Mouse (Mus musculus) right cerebral cortex, adult 18-20 months (tissue): Measurements from ENCODE around the gene Gpc6.

ENCODE experiments used
- DNase-seq: peaks from one replicate; pipeline ENCODE4 v3.0.0; 2022; ENCODE audit warnings: mixed read lengths

Gene Gpc6

GRCm38 (mm10) chr14:117487161-117487754, 562.1 kb downstream of the Gpc6 start:
- no peak for DNase-seq

- DNase-seq = no peak
These were observed 565.4 kb downstream of the Gpc6 start for GRCm38 (mm10) chr14:117490469-117490868.

- DNase-seq = no peak
These were observed 570.0 kb downstream of the Gpc6 start for GRCm38 (mm10) chr14:117495118-117495517.

GRCm38 (mm10) chr14:117498785-117499184, 573.7 kb downstream of the Gpc6 start:
- no peak for DNase-seq

- DNase-seq = no peak
These were observed 574.2 kb downstream of the Gpc6 start for GRCm38 (mm10) chr14:117499354-117499753.

GRCm38 (mm10) chr14:117514829-117515228, 589.7 kb downstream of the Gpc6 start:
- no peak for DNase-seq

- DNase-seq = peak; percentile 15
These were observed 594.5 kb downstream of the Gpc6 start for GRCm38 (mm10) chr14:117519574-117519973.

GRCm38 (mm10) chr14:117520706-117521105, 595.6 kb downstream of the Gpc6 start:
- DNase-seq = no peak

GRCm38 (mm10) chr14:117525133-117525532, 600.0 kb downstream of the Gpc6 start:
- no peak for DNase-seq

- no peak for DNase-seq
These were observed 601.9 kb downstream of the Gpc6 start for GRCm38 (mm10) chr14:117527053-117527452.

GRCm38 (mm10) chr14:117529439-117529838, 604.3 kb downstream of the Gpc6 start:
- DNase-seq = no peak

- DNase-seq = no peak
These were observed 627.7 kb downstream of the Gpc6 start for GRCm38 (mm10) chr14:117552776-117553175.

- no peak for DNase-seq
These were observed 631.7 kb downstream of the Gpc6 start for GRCm38 (mm10) chr14:117556715-117557320.

GRCm38 (mm10) chr14:117562146-117562545, 637.0 kb downstream of the Gpc6 start:
- no peak for DNase-seq

GRCm38 (mm10) chr14:117569278-117569677, 644.2 kb downstream of the Gpc6 start:
- DNase-seq = no peak

- DNase-seq = peak; percentile 23
These were observed 647.1 kb downstream of the Gpc6 start for GRCm38 (mm10) chr14:117572213-117572612.

GRCm38 (mm10) chr14:117574216-117574615, 649.1 kb downstream of the Gpc6 start:
- DNase-seq = no peak

- no peak for DNase-seq
These were observed 656.6 kb downstream of the Gpc6 start for GRCm38 (mm10) chr14:117581740-117582139.

- peak; percentile 7 for DNase-seq
These were observed 674.6 kb downstream of the Gpc6 start for GRCm38 (mm10) chr14:117599758-117600157.

- no peak for DNase-seq
These were observed 678.7 kb downstream of the Gpc6 start for GRCm38 (mm10) chr14:117603837-117604236.

GRCm38 (mm10) chr14:117605750-117606149, 680.6 kb downstream of the Gpc6 start:
- no peak for DNase-seq

- DNase-seq = no peak
These were observed 686.0 kb downstream of the Gpc6 start for GRCm38 (mm10) chr14:117611113-117611512.

GRCm38 (mm10) chr14:117625100-117625710, 700.1 kb downstream of the Gpc6 start:
- no peak for DNase-seq

- DNase-seq = no peak
These were observed 709.3 kb downstream of the Gpc6 start for GRCm38 (mm10) chr14:117634238-117634940.
